Mouse (Mus musculus) CH12.LX (cell line): ENCODE measurements around the gene St3gal3. TPM values are rescaled to one million over a fixed set of nuclear protein-coding genes. Genes with fewer than 3 reads are reported as not detected.
A peak's percentile ranks its signal among the peaks of the same experiment; 100 is the strongest.

ENCODE experiments used
- DNase-seq: peaks from one replicate; pipeline ENCODE4 v3.0.0-alpha.2; 2013; ENCODE audit errors: extremely low read depth
- H3K27ac ChIP-seq: 2 replicates; pipeline ENCODE4 v1.5.1; 2012; ENCODE audit warnings: low read depth, mild to moderate bottlenecking, control low read depth, moderate library complexity; ENCODE audit not compliant: insufficient read depth
- H3K27me3 ChIP-seq: replicated peaks from 2 replicates; pipeline ENCODE3; 2012; ENCODE audit warnings: inconsistent platforms
- H3K36me3 ChIP-seq, 2 experiments: replicated peaks in 1 of 2; 2 replicates each; pipeline versions ENCODE3 to v1.6.1; 2012; ENCODE audit warnings: inconsistent platforms in 1 of 2, low read length in 1 of 2, mild to moderate bottlenecking in 1 of 2, mixed read lengths in 1 of 2, moderate library complexity in 1 of 2; ENCODE audit not compliant: control insufficient read depth in 1 of 2, insufficient read depth in 1 of 2
- H3K4me1 ChIP-seq, 2 experiments: 2 replicates each; pipeline ENCODE4 v1.6.1; 2012; ENCODE audit warnings: inconsistent platforms in 1 of 2, moderate library complexity in 1 of 2; ENCODE audit not compliant: insufficient read depth in 2 of 2, control insufficient read depth in 1 of 2
- H3K4me2 ChIP-seq: 2 replicates; pipeline ENCODE4 v1.6.1; 2012; ENCODE audit warnings: low read depth, mild to moderate bottlenecking, control low read depth; ENCODE audit not compliant: poor library complexity, insufficient read depth, severe bottlenecking
- H3K4me3 ChIP-seq, 3 experiments: fragments of 150-350 bp in 1 of 3; sonication (generic) in 1 of 3; replicated peaks in 1 of 3; 2 replicates each; pipeline versions ENCODE3 to v1.5.1; 2011 to 2012; ENCODE audit warnings: low read depth in 2 of 3, low read length in 2 of 3, mild to moderate bottlenecking in 2 of 3, moderate library complexity in 2 of 3, control low read depth in 1 of 3, improper control_type of control experiment in 1 of 3, inconsistent platforms in 1 of 3, mixed read lengths in 1 of 3; ENCODE audit not compliant: poor library complexity in 1 of 3
- H3K79me2 ChIP-seq: replicated peaks from 2 replicates; pipeline ENCODE4 v1.6.1; 2012; ENCODE audit warnings: mild to moderate bottlenecking, moderate library complexity; ENCODE audit not compliant: control insufficient read depth, poor library complexity, insufficient read depth, severe bottlenecking; ENCODE audit errors: extremely low read depth
- H3K9ac ChIP-seq: 2 replicates; pipeline ENCODE4 v1.6.1; 2012; ENCODE audit warnings: low read depth, mild to moderate bottlenecking, control low read depth, moderate library complexity; ENCODE audit not compliant: insufficient read depth
- H3K9me3 ChIP-seq: replicated peaks from 2 replicates; pipeline ENCODE3; 2012; ENCODE audit warnings: low read length, inconsistent platforms, mixed read lengths
- BHLHE40 ChIP-seq: IDR thresholded peaks from 2 replicates; pipeline ENCODE4 v1.6.1; 2011; ENCODE audit warnings: mild to moderate bottlenecking, low read depth, low read length, improper control_type of control experiment
- E2F4 ChIP-seq: IDR thresholded peaks from 2 replicates; pipeline ENCODE4 v1.6.1; 2011; ENCODE audit warnings: low read depth, low read length, improper control_type of control experiment; ENCODE audit not compliant: insufficient replicate concordance
- EP300 ChIP-seq: IDR thresholded peaks from 2 replicates; pipeline ENCODE4 v1.6.1; 2011; ENCODE audit warnings: low read length, improper control_type of control experiment
- ETS1 ChIP-seq: conservative IDR thresholded peaks from 2 replicates; pipeline ENCODE4 v1.6.1; 2012; ENCODE audit warnings: low read depth, mild to moderate bottlenecking, inconsistent platforms, low read length, improper control_type of control experiment, moderate library complexity
- IRF4 ChIP-seq: IDR thresholded peaks from 2 replicates; pipeline ENCODE4 v1.6.1; 2014; ENCODE audit warnings: low read depth, mild to moderate bottlenecking, inconsistent platforms, low read length, improper control_type of control experiment
- NRF1 ChIP-seq: IDR thresholded peaks from 2 replicates; pipeline ENCODE4 v1.6.1; 2014; ENCODE audit warnings: low read depth, mild to moderate bottlenecking, inconsistent platforms, low read length, improper control_type of control experiment, moderate library complexity
- POLR2A ChIP-seq: IDR thresholded peaks from 2 replicates; pipeline ENCODE4 v1.6.1; 2011; ENCODE audit warnings: low read depth, mild to moderate bottlenecking, improper control_type of control experiment, low read length
- POLR2AphosphoS2 ChIP-seq: IDR thresholded peaks from 2 replicates; pipeline ENCODE4 v1.6.1; 2011; ENCODE audit warnings: low read depth, low read length, improper control_type of control experiment
- SMC3 ChIP-seq: IDR thresholded peaks from 2 replicates; pipeline ENCODE4 v1.6.1; 2011; ENCODE audit warnings: low read depth, low read length, improper control_type of control experiment
- TBP ChIP-seq: conservative IDR thresholded peaks from 2 replicates; pipeline ENCODE4 v1.6.1; 2011; ENCODE audit warnings: low read depth, low read length, improper control_type of control experiment
- TCF12 ChIP-seq: IDR thresholded peaks from 2 replicates; pipeline ENCODE4 v1.6.1; 2014; ENCODE audit warnings: low read depth, mild to moderate bottlenecking, inconsistent platforms, low read length, improper control_type of control experiment
- UBTF ChIP-seq: IDR thresholded peaks from 2 replicates; pipeline ENCODE4 v1.6.1; 2012; ENCODE audit warnings: low read depth, mild to moderate bottlenecking, inconsistent platforms, low read length, improper control_type of control experiment, moderate library complexity
- ZKSCAN1 ChIP-seq: IDR thresholded peaks from 2 replicates; pipeline ENCODE4 v1.6.1; 2012; ENCODE audit warnings: low read depth, inconsistent platforms, low read length, improper control_type of control experiment, borderline replicate concordance
- ZNF384 ChIP-seq: IDR thresholded peaks from 2 replicates; pipeline ENCODE4 v1.6.1; 2012; ENCODE audit warnings: low read depth, low read length, improper control_type of control experiment, inconsistent platforms
- dilution Hi-C: fragments of 300-500 bp; cut with MboI; formaldehyde crosslinking; loops from 2 replicates; pipeline ENCODE4 v1.14.3; 2020; ENCODE audit warnings: low sequenced_read_pairs; ENCODE audit not compliant: extremely low pct_unique_long_range_greater_than_20kb, extremely low pct_ligation_motif_present
- in situ Hi-C: fragments of 300-500 bp; cut with MboI; formaldehyde crosslinking; loops from 3 replicates; pipeline ENCODE4 v1.14.3; 2019; ENCODE audit warnings: low sequenced_read_pairs, low pct_ligation_motif_present, low pct_unique_long_range_greater_than_20kb, mixed read lengths
- polyA plus RNA-seq: library from polyadenylated mRNA; unstranded; fragments of >175 nt; gene quantifications from 2 replicates; pipeline ENCODE4 v1.2.1, GENCODE M21; 2012; ENCODE audit warnings: low read depth; ENCODE audit not compliant: insufficient read length
- total RNA-seq, 2 experiments: library from RNA; depleted of rRNA; stranded (reverse); fragments of 300-350 nt in 1 of 2; fragments of >200 nt in 1 of 2; gene quantifications; 2 replicates each; pipeline ENCODE4 v1.2.3; 2012 to 2014

St3gal3 gene
- total and polyA plus RNA-seq, 3 experiments, result 7.1 to 10.1 (median 8.2) TPM

GRCm38 (mm10) chr4:117886644-117887043, 248.1 kb downstream of the St3gal3 start:
- dilution Hi-C loops (no loop called here), in situ Hi-C loops (no loop called here)
- Histone ChIP-seq H3K36me3 (peaks cover 38 to 72% of the 10 kb centered on the region in 2 experiments), H3K4me3 (peak overlapping the region; percentile 74 to 95 (median 91)), H3K9ac (peak overlapping the region; percentile 87), H3K79me2 (peaks cover 21% of the 10 kb centered on the region), H3K4me1 (peaks cover 8 to 28% of the 10 kb centered on the region in 2 experiments), H3K27ac (peak overlapping the region; percentile 39; the same call in 1 of the 2 replicates), H3K4me2 (peak overlapping the region; percentile 89), H3K9me3 (no peaks in the 10 kb centered on the region), H3K27me3 (no peaks in the 10 kb centered on the region)
- peak; percentile 34 for DNase-seq
- TF ChIP-seq UBTF (no peak), BHLHE40 (no peak), ZNF384 (peak; percentile 78), TCF12 (no peak), NRF1 (no peak), POLR2AphosphoS2 (no peak), TBP (no peak)

- Histone ChIP-seq H3K27ac (no peak overlapping the region), H3K27me3 (no peaks in the 10 kb centered on the region), H3K9me3 (no peaks in the 10 kb centered on the region), H3K9ac (peak overlapping the region; percentile 87; the same call in 1 of the 2 replicates), H3K4me2 (peak overlapping the region; percentile 89), H3K4me1 (peaks cover 7 to 26% of the 10 kb centered on the region in 2 experiments), H3K79me2 (peaks cover 17% of the 10 kb centered on the region), H3K36me3 (peaks cover 38 to 77% of the 10 kb centered on the region in 2 experiments)
- in situ Hi-C loops, result no loop called here
- dilution Hi-C loops, result no loop called here
- no peak for DNase-seq
- no peak for TF ChIP-seq EP300
- TF ChIP-seq POLR2A, result no peak
- no peak for TF ChIP-seq E2F4
- no peak for TF ChIP-seq ZKSCAN1
- TF ChIP-seq SMC3, result no peak
- TF ChIP-seq POLR2AphosphoS2, result no peak
- TF ChIP-seq ETS1, result no peak
- TF ChIP-seq, all 38 proteins: peak for 0
- H3K4me3 ChIP-seq, result peak overlapping the region; percentile 74 to 95 (median 91)
These were observed 248.7 kb downstream of the St3gal3 start for GRCm38 (mm10) chr4:117885994-117886393.

- Histone ChIP-seq H3K4me1 (peaks cover 3 to 17% of the 10 kb centered on the region in 2 experiments; a peak in 3 of 4 replicates), H3K27ac (no peak overlapping the region), H3K27me3 (no peaks in the 10 kb centered on the region), H3K9me3 (no peaks in the 10 kb centered on the region), H3K4me3 (no peak overlapping the region), H3K9ac (no peak overlapping the region), H3K79me2 (peaks cover 14% of the 10 kb centered on the region), H3K36me3 (peaks cover 37 to 77% of the 10 kb centered on the region in 2 experiments), H3K4me2 (no peak overlapping the region)
- no peak for DNase-seq
- dilution Hi-C loops (no loop called here), in situ Hi-C loops (no loop called here)
- no peak for TF ChIP-seq IRF4
These were observed 249.6 kb downstream of the St3gal3 start for GRCm38 (mm10) chr4:117885093-117885492.
